Mouse (Mus musculus) stomach, postnatal 0 days (tissue): Measurements from ENCODE around the gene Bves. TPM values are rescaled to one million over a fixed set of nuclear protein-coding genes. Genes with fewer than 3 reads are reported as not detected.

Experiments
- ATAC-seq: fragments of 200-750 bp; cut with Nextera tagmentation; 2 replicates; pipeline ENCODE4 v1.8.0; 2017; ENCODE audit not compliant: low FRiP score, low TSS enrichment
- DNase-seq: peaks from one replicate; pipeline ENCODE4 v3.0.0-alpha.2; 2016; ENCODE audit warnings: low spot score
- H3K27ac ChIP-seq: fragments of 300-500 bp; sonication (generic); replicated peaks from 2 replicates; pipeline ENCODE4 v1.5.1; 2014; ENCODE audit warnings: mild to moderate bottlenecking, control low read depth
- H3K27me3 ChIP-seq: fragments of 300-500 bp; sonication (generic); 2 replicates; pipeline ENCODE4 v1.6.1; 2014; ENCODE audit warnings: low read length; ENCODE audit not compliant: control insufficient read depth, insufficient read depth
- H3K36me3 ChIP-seq: fragments of 300-500 bp; sonication (generic); 2 replicates; pipeline ENCODE4 v1.6.1; 2014; ENCODE audit warnings: low read length, mixed read lengths; ENCODE audit not compliant: control insufficient read depth, insufficient read depth
- H3K4me1 ChIP-seq: fragments of 300-500 bp; sonication (generic); replicated peaks from 2 replicates; pipeline ENCODE4 v1.6.1; 2014; ENCODE audit warnings: antibody characterized with exemption; ENCODE audit not compliant: control insufficient read depth, insufficient read depth
- H3K4me2 ChIP-seq: fragments of 300-500 bp; sonication (generic); replicated peaks from 2 replicates; pipeline ENCODE4 v1.6.1; 2014; ENCODE audit warnings: low read depth, mild to moderate bottlenecking, control low read depth, moderate library complexity
- H3K4me3 ChIP-seq: fragments of 300-500 bp; sonication (generic); 2 replicates; pipeline ENCODE4 v1.5.1; 2014; ENCODE audit warnings: low read depth, low read length, control low read depth
- H3K9ac ChIP-seq: fragments of 300-500 bp; sonication (generic); 2 replicates; pipeline ENCODE4 v1.6.1; 2014; ENCODE audit warnings: mild to moderate bottlenecking, low read length, control low read depth, mixed read lengths
- H3K9me3 ChIP-seq: fragments of 300-500 bp; sonication (generic); 2 replicates; pipeline ENCODE4 v1.6.1; 2016; ENCODE audit warnings: low read length; ENCODE audit not compliant: control insufficient read depth
- CTCF ChIP-seq: IDR thresholded peaks from 2 replicates; pipeline ENCODE4 v1.5.1; 2016; ENCODE audit warnings: antibody characterized with exemption, low read depth, mild to moderate bottlenecking, moderate library complexity
- EP300 ChIP-seq: optimal IDR thresholded peaks from 2 replicates; pipeline ENCODE3; 2016; ENCODE audit warnings: antibody characterized with exemption
- WGBS: fragments of 180-500 bp; shearing (Covaris S2); extraction: QIAGEN DNeasy Blood & Tissue Kit; methylation state at CpG from one replicate; pipeline ENCODE4 v1.1.7; 2014; 5-methylcytosine and 5-hydroxymethylcytosine counted together
- polyA plus RNA-seq: library from polyadenylated mRNA; unstranded; fragments of >200 nt; fragmentation: Nextera tagmentation; extraction: Ambion mirVana; gene quantifications from 2 replicates; pipeline ENCODE4 v1.2.1, GENCODE M21; 2015

The Bves gene
- polyA plus RNA-seq, 1 experiment from 2014 or later = 5.3 TPM

DNA sequence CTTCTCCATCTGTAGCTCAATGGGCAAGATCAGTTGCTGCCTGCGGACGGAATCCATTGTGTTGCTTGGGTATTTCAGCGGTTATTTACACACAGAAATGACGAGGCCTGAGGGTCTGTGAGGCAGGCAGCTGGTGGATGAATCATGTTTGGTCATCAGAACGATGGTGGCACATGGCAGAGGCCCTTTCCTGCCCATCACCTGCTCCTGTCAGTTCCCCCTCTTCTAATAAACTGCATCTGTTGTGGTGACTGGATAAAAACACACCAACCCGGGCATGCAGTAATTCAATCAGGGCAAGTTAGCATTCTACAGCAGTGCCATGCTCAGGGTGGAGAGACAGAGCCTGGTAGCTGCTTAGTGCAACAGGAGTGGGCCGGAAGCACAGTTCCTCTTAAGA is 23.9 kb upstream of the Bves start:
- Histone ChIP-seq H3K4me2 (no peak overlapping the region), H3K36me3 (no peaks in the 10 kb centered on the region), H3K9me3 (no peaks in the 10 kb centered on the region), H3K9ac (no peak overlapping the region), H3K4me3 (no peak overlapping the region), H3K27ac (no peak overlapping the region), H3K4me1 (no peaks in the 10 kb centered on the region), H3K27me3 (no peaks in the 10 kb centered on the region)
- 72% methylated on average over 7 of the region's 7 CpGs for WGBS
- ATAC-seq (no peak), DNase-seq (no peak)
- TF ChIP-seq CTCF (no peak), EP300 (no peak)

DNA sequence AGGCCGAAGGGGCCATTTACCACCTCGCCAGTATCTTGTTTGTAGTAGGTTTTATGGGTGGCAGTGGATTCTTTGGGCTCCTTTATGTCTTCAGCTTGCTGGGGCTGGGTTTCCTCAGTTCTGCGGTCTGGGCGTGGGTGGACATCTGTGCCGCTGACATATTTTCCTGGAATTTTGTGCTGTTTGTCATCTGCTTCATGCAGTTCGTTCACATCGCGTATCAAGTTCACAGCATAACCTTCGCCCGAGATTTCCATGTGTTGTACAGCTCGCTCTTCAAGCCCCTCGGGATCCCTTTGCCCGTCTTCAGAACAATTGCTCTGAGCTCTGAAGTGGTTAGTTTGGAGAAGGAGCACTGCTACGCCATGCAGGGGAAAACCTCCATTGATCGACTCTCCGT is 20.7 kb upstream of the Bves start:
- Histone ChIP-seq H3K36me3 (no peaks in the 10 kb centered on the region), H3K27me3 (no peaks in the 10 kb centered on the region), H3K4me2 (no peak overlapping the region), H3K27ac (no peak overlapping the region), H3K4me1 (no peaks in the 10 kb centered on the region), H3K4me3 (no peak overlapping the region), H3K9ac (no peak overlapping the region), H3K9me3 (no peaks in the 10 kb centered on the region)
- DNase-seq (no peak), ATAC-seq (no peak)
- no peak for TF ChIP-seq CTCF
- TF ChIP-seq EP300 = no peak
- WGBS = 90% methylated on average over 16 of the region's 16 CpGs

DNA sequence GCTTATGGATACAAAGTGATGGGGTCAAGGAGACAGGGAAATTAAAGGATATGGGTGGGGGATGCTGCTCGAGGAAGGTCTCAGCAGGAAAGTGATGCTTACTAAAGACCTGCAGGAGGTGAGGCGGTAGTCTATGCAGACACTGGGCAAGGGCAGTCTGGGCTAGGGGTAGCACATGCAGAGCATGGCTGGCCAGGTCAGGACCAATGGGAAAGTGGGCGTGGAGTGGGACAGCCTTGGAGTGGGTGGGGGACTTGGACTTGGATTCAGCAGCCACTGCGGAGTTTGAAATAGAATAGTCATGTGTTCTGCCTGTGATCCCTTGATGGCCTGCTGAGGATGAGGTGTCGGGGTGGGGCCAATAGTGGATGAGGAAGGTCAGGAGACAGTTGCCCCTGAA is 16.6 kb upstream of the Bves start:
- DNase-seq = no peak
- no peaks in the 10 kb centered on the region for H3K36me3 ChIP-seq
- H3K27me3 ChIP-seq = no peaks in the 10 kb centered on the region
- no peak overlapping the region for H3K27ac ChIP-seq
- TF ChIP-seq CTCF (no peak), EP300 (no peak)
- H3K4me2 ChIP-seq = no peak overlapping the region
- H3K9ac ChIP-seq = no peak overlapping the region
- 80% methylated on average over 5 of the region's 5 CpGs for WGBS
- no peaks in the 10 kb centered on the region for H3K4me1 ChIP-seq
- H3K9me3 ChIP-seq = no peaks in the 10 kb centered on the region
- no peak for ATAC-seq
- H3K4me3 ChIP-seq = no peak overlapping the region

DNA sequence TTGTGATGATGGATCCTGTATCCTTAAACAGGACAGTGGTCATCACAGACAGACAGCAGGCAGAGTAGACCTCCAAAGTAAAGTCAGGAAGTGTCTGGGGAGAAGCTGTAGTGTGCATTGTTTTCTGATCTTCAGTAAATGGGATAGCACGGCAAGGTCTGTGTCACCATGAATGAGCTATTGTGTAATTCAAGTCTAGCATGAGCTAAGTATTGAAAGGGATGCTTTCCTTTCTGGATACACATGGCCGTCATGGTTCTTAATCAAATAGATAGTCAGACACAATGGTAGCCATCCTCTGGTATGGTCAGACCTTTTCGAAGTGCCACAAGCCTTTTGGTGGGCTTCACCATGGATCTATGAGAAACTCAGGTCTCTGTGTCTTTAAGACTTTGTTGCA is 15.3 kb upstream of the Bves start:
- no peak overlapping the region for H3K4me2 ChIP-seq
- DNase-seq (no peak), ATAC-seq (no peak)
- H3K9ac ChIP-seq = no peak overlapping the region
- no peak overlapping the region for H3K27ac ChIP-seq
- H3K4me3 ChIP-seq = no peak overlapping the region
- no peaks in the 10 kb centered on the region for H3K4me1 ChIP-seq
- WGBS = 81% methylated on average over 3 of the region's 3 CpGs
- H3K27me3 ChIP-seq = no peaks in the 10 kb centered on the region
- TF ChIP-seq CTCF (no peak), EP300 (no peak)
- H3K36me3 ChIP-seq = no peaks in the 10 kb centered on the region
- no peaks in the 10 kb centered on the region for H3K9me3 ChIP-seq

DNA sequence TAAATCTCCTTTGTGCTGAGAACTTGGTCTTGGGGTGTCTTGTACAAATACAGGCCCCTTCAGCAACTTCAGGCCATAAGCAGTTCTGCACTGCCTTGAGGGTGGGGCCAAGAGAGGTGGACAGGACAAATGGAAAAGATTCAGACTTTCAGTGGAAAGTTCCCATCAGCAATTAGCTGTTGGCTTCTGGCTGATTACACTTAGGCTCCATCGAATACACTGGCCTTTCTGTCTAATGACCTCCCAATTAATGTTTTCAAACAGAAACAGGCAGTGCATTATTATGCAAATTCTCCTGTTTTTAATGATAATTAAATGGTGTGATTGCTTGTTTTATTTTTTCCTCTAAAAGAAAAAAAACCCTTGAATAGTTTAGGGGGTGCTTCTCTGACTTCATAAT is 11.4 kb upstream of the Bves start:
- no peaks in the 10 kb centered on the region for H3K27me3 ChIP-seq
- no peaks in the 10 kb centered on the region for H3K4me1 ChIP-seq
- DNase-seq (no peak), ATAC-seq (no peak)
- WGBS = 71% methylated on average over 1 of the region's 1 CpGs
- H3K4me2 ChIP-seq = no peak overlapping the region
- no peak overlapping the region for H3K4me3 ChIP-seq
- TF ChIP-seq CTCF (no peak), EP300 (no peak)
- no peak overlapping the region for H3K9ac ChIP-seq
- no peaks in the 10 kb centered on the region for H3K9me3 ChIP-seq
- no peak overlapping the region for H3K27ac ChIP-seq
- no peaks in the 10 kb centered on the region for H3K36me3 ChIP-seq

DNA sequence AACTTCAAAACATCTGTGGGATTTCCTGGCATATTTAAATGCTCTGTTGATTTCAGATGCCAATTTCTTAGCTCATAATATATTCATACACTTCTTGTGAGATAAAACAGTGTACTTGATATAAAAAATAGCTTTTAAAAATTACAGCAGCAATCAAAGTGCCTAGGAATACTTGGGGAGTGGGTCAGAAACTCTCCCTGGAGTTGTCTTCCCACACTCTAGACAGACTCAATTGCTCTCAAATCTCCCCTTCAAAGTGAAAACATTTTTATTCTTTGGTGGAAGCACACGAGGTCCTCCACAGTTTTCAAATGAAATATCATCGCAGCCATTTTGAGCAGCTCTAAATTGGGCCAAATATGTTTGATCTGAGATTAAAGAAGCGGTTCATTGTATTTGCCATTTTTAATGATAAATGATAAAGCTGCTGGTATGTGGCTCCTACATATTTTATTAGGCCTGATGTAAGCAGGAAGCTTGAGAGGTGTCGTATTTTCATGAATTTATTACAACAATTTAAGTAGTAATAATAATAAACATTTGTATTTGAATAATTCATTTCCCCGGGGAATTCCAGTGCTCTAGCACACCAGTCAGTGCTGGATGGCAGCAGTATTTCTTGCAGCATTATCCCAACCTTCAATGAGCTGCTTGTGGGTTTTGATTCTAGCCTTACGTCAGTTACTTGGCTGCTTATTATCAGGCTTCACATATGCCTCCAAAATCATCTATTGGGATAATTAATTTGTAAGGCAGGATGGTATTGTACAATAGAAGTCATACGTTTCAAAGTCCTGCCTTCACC is 7.2 kb upstream of the Bves start:
- H3K4me3 ChIP-seq = no peak overlapping the region
- no peak for TF ChIP-seq EP300
- no peak for TF ChIP-seq CTCF
- DNase-seq (no peak), ATAC-seq (no peak)
- no peak overlapping the region for H3K4me2 ChIP-seq
- H3K27me3 ChIP-seq = no peaks in the 10 kb centered on the region
- H3K9ac ChIP-seq = no peak overlapping the region
- no peaks in the 10 kb centered on the region for H3K4me1 ChIP-seq
- H3K9me3 ChIP-seq = no peaks in the 10 kb centered on the region
- H3K27ac ChIP-seq = no peak overlapping the region
- WGBS = 66% methylated on average over 7 of the region's 7 CpGs
- no peaks in the 10 kb centered on the region for H3K36me3 ChIP-seq
